Mouse (Mus musculus): ENCODE data around the gene Cacng6.

The Cacng6 gene

GRCm38 (mm10) chr7:3460261-3460660 is 36.3 kb downstream of the Cacng6 start:
- DNase-seq (ENCODE audit: low spot score in 2 of 2), result no peak

DNA sequence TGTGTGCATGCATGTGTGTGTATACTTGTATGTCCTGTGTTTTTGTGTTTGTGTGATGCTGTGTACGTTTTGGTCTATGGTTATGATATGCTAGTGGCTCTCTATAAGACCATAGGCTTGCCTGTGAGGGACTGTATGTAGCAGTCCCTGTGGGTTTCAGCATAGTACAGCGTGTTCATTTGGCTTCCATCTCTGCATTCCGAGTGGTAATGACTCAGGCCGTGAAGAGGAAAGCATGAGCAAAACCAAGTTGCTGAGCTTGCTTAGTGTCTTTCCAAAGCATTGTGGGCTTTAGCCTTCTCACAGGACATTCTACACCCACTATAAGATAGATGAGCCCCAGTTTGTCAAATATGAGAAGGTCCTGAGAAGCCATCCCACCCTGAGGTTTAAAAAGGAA is 39.3 kb downstream of the Cacng6 start:
- DNase-seq (ENCODE audit: low spot score in 2 of 2), result no peak

DNA sequence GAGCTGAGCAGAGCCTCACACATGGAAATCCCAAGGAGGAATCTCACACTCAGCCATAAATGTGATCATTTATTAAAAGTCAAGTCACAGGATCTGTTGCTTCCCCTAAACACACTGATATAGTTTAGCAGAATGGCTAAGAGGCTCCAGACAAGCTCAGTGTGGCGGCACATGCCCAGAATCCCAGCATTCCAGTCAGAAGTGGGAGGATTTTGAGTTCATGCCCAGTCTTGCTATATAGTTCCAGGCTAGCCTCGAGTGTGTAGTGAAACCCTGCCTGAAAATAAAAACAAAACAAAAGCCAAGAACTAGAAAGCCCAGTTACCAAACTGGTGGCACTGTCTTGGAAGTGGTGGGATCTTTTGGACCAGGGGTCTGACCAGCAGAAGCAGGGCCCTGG is 44.6 kb downstream of the Cacng6 start:
- DNase-seq (ENCODE audit: low spot score in 2 of 2), result no peak

- no peak for DNase-seq (ENCODE audit: low spot score in 2 of 2)
Observed at GRCm38 (mm10) chr7:3472774-3473173, 48.8 kb downstream of the Cacng6 start.

DNA sequence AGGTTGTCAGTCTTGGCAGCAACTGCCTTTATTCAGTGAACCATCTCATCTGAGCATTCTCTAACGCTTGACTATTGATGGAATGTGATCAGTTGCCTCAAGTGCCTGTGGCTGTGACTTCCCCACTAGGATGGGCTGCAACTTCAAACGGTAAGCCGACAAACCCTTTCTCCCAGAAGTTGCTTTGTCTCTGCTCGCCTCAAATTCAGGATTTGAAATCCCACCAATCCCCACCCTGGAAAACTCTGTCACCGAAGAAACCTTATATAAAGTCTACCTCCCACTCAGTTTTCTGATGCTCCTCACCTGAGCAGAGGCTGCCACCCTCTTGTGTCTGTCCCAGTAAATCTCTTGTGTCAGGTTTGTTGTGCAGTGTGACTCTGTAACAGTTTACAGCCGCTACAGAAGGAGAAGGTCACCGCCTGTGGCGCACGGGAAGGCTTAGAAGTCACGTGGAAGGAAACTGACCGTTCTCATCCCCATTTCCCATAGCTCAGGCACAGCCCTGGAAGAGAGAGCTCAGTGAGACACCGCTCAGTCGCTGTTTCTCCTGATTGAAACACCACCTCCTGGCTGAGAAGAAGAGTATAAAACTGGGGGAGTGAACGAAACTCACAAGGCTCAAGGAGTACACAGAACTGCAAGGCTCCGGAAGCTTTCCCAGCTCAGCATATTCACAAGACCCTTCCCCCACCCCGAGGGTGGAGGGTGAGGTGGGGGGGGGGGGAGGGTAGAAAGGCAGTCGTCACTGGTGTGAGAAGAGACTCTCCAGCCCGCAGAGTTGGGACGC is 50.5 kb downstream of the Cacng6 start:
- no peak for DNase-seq (ENCODE audit: low spot score in 2 of 2)

- DNase-seq (ENCODE audit: low spot score in 2 of 2), result no peak
Observed at GRCm38 (mm10) chr7:3476728-3477127, 52.7 kb downstream of the Cacng6 start.

GRCm38 (mm10) chr7:3481948-3482608 is 58.1 kb downstream of the Cacng6 start:
- no peak for DNase-seq (ENCODE audit: low spot score in 2 of 2)

All from cerebellum, postnatal 4 days (tissue).